ENCODE assay signal across 8 mouse cellular contexts in genomic region chr12:47164736-47165135, GRCm38 (mm10).
DNase-seq lines count a peak whose midpoint lies in the region; ATAC-seq and TF ChIP-seq lines count a peak whose summit lies in the region.

No protein-coding gene starts in this region.

- no peaks in the 10 kb centered on the region for H3K9me3 ChIP-seq in heart, embryonic 12.5 days (replicated peaks)
- H3K9me3 ChIP-seq in heart, postnatal 0 days (replicated peaks; ENCODE audit: control insufficient read depth, low read length), result no peaks in the 10 kb centered on the region
- no peaks in the 10 kb centered on the region for H3K9me3 ChIP-seq in midbrain, embryonic 15.5 days

- WGBS in heart, embryonic 12.5 days, result 61% methylated on average over 8 of the region's 8 CpGs
- 68% methylated on average over 8 of the region's 8 CpGs for WGBS in heart, postnatal 0 days
- 32% methylated on average over 8 of the region's 8 CpGs for WGBS in midbrain, embryonic 15.5 days

- peak overlapping the region; percentile 52 for H3K4me2 ChIP-seq in heart, embryonic 12.5 days
- peak overlapping the region; percentile 37; the same call in 1 of the 2 replicates for H3K4me2 ChIP-seq in heart, postnatal 0 days (ENCODE audit: low read depth, low read length)
- H3K4me2 ChIP-seq in midbrain, embryonic 15.5 days, result peak overlapping the region; percentile 44

- no peak overlapping the region for H3K27ac ChIP-seq in heart, embryonic 12.5 days (ENCODE audit: poor library complexity, severe bottlenecking)
- H3K27ac ChIP-seq in heart, postnatal 0 days (ENCODE audit: low read depth), result no peak overlapping the region
- H3K27ac ChIP-seq in midbrain, embryonic 15.5 days, result peak overlapping the region; percentile 82

- no peak for ATAC-seq in heart, embryonic 12.5 days (ENCODE audit: insufficient number of reproducible peaks, low FRiP score)
- no peak for ATAC-seq in heart, postnatal 0 days (ENCODE audit: insufficient read depth, low read depth)
- ATAC-seq in midbrain, embryonic 15.5 days (replicated peaks), result peak; percentile 73

- no peak overlapping the region for H3K9ac ChIP-seq in heart, embryonic 12.5 days
- H3K9ac ChIP-seq in heart, postnatal 0 days (replicated peaks; ENCODE audit: low read depth, low read length), result no peak overlapping the region
- peak overlapping the region; percentile 21; the same call in 1 of the 2 replicates for H3K9ac ChIP-seq in midbrain, embryonic 15.5 days

- TF ChIP-seq EP300 in heart, postnatal 0 days (IDR thresholded peaks at IDR 0.05; ENCODE audit: low read depth), result no peak

- H3K27me3 ChIP-seq in heart, embryonic 12.5 days (replicated peaks), result no peaks in the 10 kb centered on the region
- no peaks in the 10 kb centered on the region for H3K27me3 ChIP-seq in heart, postnatal 0 days (ENCODE audit: control insufficient read depth, insufficient read depth, low read length)
- no peaks in the 10 kb centered on the region for H3K27me3 ChIP-seq in midbrain, embryonic 15.5 days (replicated peaks)

- no peaks in the 10 kb centered on the region for H3K36me3 ChIP-seq in heart, embryonic 12.5 days
- H3K36me3 ChIP-seq in heart, postnatal 0 days (replicated peaks; ENCODE audit: control insufficient read depth, insufficient read depth, low read length), result no peaks in the 10 kb centered on the region
- no peaks in the 10 kb centered on the region for H3K36me3 ChIP-seq in midbrain, embryonic 15.5 days (replicated peaks)

- no peak for TF ChIP-seq CTCF in heart, postnatal 0 days (IDR thresholded peaks at IDR 0.05; ENCODE audit: low read depth)

- H3K4me3 ChIP-seq in heart, embryonic 12.5 days, result peak overlapping the region; percentile 6; the same call in 1 of the 2 replicates
- H3K4me3 ChIP-seq in heart, postnatal 0 days (ENCODE audit: low read depth, low read length), result no peak overlapping the region
- H3K4me3 ChIP-seq in midbrain, embryonic 15.5 days, result peak overlapping the region; percentile 23

- no peak for DNase-seq in heart, adult 11 months
- peak; percentile 77 for DNase-seq in cerebellum, adult 8-10 months
- no peak for DNase-seq in heart, postnatal 0 days (ENCODE audit: low spot score)
- no peak for DNase-seq in spleen, adult 12 weeks (ENCODE audit: low spot score)
- DNase-seq in Muller cell, postnatal 12 days (ENCODE audit: inconsistent ontology term), result no peak
- no peak for DNase-seq in lung, postnatal 25 days (ENCODE audit: low spot score)

- no peaks in the 10 kb centered on the region for H3K4me1 ChIP-seq in heart, embryonic 12.5 days (replicated peaks)
- no peaks in the 10 kb centered on the region for H3K4me1 ChIP-seq in heart, postnatal 0 days (ENCODE audit: control insufficient read depth, insufficient read depth)
- H3K4me1 ChIP-seq in midbrain, embryonic 15.5 days, result peaks cover 24% of the 10 kb centered on the region
